Mouse (Mus musculus): ENCODE results near the gene Adarb1. TPM values are rescaled to one million over a fixed set of nuclear protein-coding genes. Genes with fewer than 3 reads are reported as not detected.

Adarb1 gene
- polyA plus RNA-seq, 1 experiment from 2014 or later = 4.4 TPM

GRCm38 (mm10) chr10:77242396-77242795, 175.7 kb downstream of the Adarb1 start:
- Histone ChIP-seq H3K4me3 (no peak overlapping the region), H3K4me2 (no peak overlapping the region), H3K9ac (no peak overlapping the region), H3K36me3 (no peaks in the 10 kb centered on the region), H3K27ac (no peak overlapping the region), H3K4me1 (0 out of 2 replicates have a peak, but pooled peaks cover 5% of the 10 kb centered on the region), H3K9me3 (no peaks in the 10 kb centered on the region), H3K27me3 (no peaks in the 10 kb centered on the region)
- ATAC-seq (ENCODE audit: insufficient number of reproducible peaks, insufficient read depth, low FRiP score, low TSS enrichment, low read depth) = no peak
- WGBS = 84% methylated on average over 3 of the region's 3 CpGs

- no peak overlapping the region for H3K4me3 ChIP-seq
- no peak overlapping the region for H3K4me2 ChIP-seq
- no peaks in the 10 kb centered on the region for H3K36me3 ChIP-seq
- no peaks in the 10 kb centered on the region for H3K27me3 ChIP-seq
- no peak for ATAC-seq (ENCODE audit: insufficient number of reproducible peaks, insufficient read depth, low FRiP score, low TSS enrichment, low read depth)
- 0 out of 2 replicates have a peak, but pooled peaks cover 5% of the 10 kb centered on the region for H3K4me1 ChIP-seq
- 67% methylated on average over 8 of the region's 8 CpGs for WGBS
- H3K9me3 ChIP-seq = no peaks in the 10 kb centered on the region
- H3K9ac ChIP-seq = no peak overlapping the region
- H3K27ac ChIP-seq = no peak overlapping the region
Observed at GRCm38 (mm10) chr10:77240764-77241163, 177.3 kb downstream of the Adarb1 start.

Other genes with a start within 250 kb of the Adarb1 start
- 132 and 134 TPM in 2 replicates for gene Pofut2, start 159.1 kb downstream of the Adarb1 start, polyA plus RNA-seq (2015; fragmentation: Nextera tagmentation; extraction: Ambion mirVana)
- gene Fam207a, start 97.5 kb upstream of the Adarb1 start, polyA plus RNA-seq (2015; fragmentation: Nextera tagmentation; extraction: Ambion mirVana) = 38.4 and 41.5 TPM in 2 replicates
- 1.3 TPM in 2 replicates for gene Itgb2, start 112.0 kb upstream of the Adarb1 start, polyA plus RNA-seq (2015; fragmentation: Nextera tagmentation; extraction: Ambion mirVana)
- gene Pttg1ip, start 163.4 kb upstream of the Adarb1 start, polyA plus RNA-seq (2015; fragmentation: Nextera tagmentation; extraction: Ambion mirVana) = 104 and 109 TPM in 2 replicates
- 393 and 397 TPM in 2 replicates for gene Sumo3, start 187.8 kb upstream of the Adarb1 start, polyA plus RNA-seq (2015; fragmentation: Nextera tagmentation; extraction: Ambion mirVana)
- gene Gm49325, start 187.9 kb upstream of the Adarb1 start, polyA plus RNA-seq (2015; fragmentation: Nextera tagmentation; extraction: Ambion mirVana) = 2.6 and 4.1 TPM in 2 replicates
- gene Ube2g2, start 204.0 kb upstream of the Adarb1 start, polyA plus RNA-seq (2015; fragmentation: Nextera tagmentation; extraction: Ambion mirVana) = 76.4 and 80.3 TPM in 2 replicates